Mouse (Mus musculus): ENCODE data around the gene Rpap2.

The Rpap2 gene

DNA sequence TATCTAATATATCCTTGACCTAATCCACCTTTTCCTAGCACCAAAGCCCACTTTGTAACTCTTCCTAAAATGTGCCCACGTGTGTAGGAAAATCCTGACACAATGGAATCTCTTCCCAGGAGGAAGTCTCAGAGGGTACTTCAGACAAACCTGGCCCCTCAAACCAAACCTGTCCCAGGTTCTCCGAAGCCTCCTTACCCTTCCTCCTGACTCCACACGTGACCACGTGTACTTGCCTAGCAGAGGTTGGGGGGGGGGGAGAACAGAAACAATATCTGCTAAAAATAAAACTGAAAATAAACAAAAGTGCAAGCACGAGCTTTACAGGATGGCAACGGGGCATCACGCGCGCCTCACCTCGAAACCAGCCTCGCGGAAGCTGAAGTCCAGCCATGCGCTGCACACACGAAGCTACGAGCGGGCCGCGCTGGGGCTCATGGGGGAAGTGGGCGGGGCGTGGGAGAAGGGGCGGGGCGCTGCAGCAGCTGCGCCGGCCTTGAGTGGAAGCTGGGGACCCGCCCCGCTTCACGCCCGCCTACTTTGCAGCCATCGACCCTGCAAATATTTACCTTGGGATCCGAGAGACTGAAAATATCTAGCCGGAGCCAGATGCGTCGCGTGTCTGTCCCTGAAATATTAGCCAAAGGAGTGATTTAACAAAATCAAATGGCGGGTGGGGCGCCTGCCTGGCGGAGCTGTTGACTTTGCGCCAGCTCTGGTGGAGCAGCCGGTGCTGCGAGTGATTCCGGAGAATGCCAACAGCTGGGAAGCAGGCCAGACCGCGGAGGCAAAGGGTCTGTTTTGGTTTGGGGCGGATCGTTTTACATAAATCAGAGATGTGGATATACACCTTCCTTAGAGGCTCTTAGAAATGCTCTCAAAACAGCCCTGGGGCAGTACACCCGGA lies 90.7 kb downstream of the Rpap2 start:
- DNase-seq = peak; percentile 92

DNA sequence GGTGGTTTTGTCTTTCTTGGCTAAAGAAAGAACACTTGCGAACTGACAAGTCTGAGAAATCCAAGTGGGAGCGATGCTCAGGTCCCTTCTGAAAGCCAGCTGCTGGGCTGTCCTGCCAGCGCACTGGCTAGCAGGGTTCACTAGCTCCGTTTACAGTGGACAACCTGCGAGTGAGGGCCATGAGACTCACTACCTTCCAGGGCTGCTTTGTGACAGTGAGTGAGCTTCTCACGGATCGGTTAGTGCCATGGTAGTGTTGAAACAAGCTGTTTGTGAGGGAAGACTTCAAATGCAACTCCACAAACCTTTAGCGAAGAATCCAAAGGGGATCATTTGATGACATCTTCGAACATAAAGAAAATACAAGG lies 91.3 kb downstream of the Rpap2 start:
- DNase-seq = no peak

DNA sequence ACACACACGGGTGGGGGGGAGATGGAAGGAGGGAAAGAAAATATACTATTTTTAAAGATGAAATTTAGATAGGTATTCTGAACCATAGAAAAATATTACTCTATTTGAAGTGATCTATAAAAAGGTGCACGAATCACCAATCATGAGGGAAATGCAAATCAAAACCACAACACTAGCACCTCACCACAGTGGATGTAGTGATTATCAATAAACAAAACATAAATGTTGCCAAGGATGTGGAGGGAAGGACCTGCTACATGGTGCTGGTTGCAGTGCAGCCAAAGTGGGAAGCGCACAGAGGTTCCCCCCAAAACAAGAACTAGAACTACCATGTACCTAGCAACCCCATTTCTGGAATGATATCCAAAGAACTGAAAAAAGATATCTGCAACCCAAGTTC lies 97.8 kb downstream of the Rpap2 start:
- no peak for DNase-seq

DNA sequence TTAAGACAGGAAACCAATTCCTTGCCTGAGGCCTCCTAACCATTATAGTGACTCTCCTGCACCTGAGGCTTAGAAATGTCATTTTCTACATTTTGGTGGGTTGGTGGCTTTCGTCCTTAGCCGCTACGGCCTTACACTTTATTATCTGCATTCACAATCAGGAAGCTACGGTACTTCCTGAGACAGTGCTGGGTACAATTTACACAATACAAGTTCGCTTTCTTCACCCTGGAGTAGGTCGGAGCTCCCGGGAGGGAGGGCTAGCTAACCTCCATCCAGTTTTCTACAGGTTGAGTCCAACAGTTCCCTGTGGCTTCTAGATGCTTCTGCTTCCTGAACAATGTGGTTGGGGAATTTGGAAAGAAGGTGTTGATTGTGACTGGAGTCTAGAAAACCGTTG lies 101.7 kb downstream of the Rpap2 start:
- DNase-seq = no peak

DNA sequence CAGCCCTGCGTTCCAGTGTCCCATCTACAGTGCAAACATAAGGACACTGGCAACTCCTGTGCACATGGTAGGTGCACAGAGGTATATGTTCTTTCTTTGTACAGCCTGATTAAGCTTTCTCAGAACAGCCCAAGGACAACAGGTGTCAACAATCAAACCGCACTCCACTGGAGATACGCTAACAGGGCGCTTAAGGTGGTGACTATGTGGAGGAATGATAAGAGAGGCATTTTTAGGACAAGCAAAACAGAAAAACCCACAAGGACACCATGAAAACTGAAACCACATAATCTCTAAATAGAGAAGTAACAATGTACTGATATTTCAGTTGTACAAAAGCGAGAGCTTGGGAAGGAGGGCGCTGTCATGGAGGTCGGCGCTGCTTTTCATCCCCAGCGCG lies 103.7 kb downstream of the Rpap2 start:
- no peak for DNase-seq

DNA sequence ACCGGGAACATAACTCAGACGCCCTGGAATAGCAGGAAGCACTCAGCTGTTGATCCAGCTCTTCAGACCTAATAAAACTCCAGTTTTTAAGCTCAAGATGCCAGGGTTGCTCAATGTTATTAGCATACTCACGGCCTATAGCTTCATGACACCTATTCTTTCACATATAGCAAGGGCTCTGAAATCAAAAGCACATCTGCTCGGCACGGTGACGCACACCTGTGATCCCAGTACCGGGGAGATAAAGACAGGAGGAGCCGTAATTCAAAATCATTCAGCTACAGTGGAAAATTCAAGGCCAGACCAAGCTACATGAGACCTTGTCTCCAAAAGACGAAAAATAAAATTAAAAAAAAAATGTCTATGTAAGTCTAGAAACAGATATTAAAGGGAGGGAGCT lies 104.5 kb downstream of the Rpap2 start:
- no peak for DNase-seq

GRCm38 (mm10) chr5:107703207-107703763 lies 106.1 kb downstream of the Rpap2 start:
- no peak for DNase-seq

GRCm38 (mm10) chr5:107705756-107706155 lies 108.6 kb downstream of the Rpap2 start:
- DNase-seq = no peak

- DNase-seq = no peak
These were observed 109.1 kb downstream of the Rpap2 start for GRCm38 (mm10) chr5:107706262-107706661.

- DNase-seq = no peak
These were observed 111.1 kb downstream of the Rpap2 start for GRCm38 (mm10) chr5:107708124-107708797.

All from cerebellum, postnatal 10 days (tissue).